Mouse (Mus musculus) midbrain, embryonic 10.5 days (tissue): Measurements from ENCODE around the gene Tmc4. TPM values are rescaled to one million over a fixed set of nuclear protein-coding genes. Genes with fewer than 3 reads are reported as not detected.
A peak's percentile ranks its signal among the peaks of the same experiment; 100 is the strongest.

Experiments used
- DNase-seq: peaks from one replicate; pipeline ENCODE4 v3.0.0-alpha.2; 2017; ENCODE audit warnings: low spot score
- H3K27ac ChIP-seq: fragments of 300-500 bp; sonication (generic); replicated peaks from 2 replicates; pipeline ENCODE4 v1.5.1; 2016; ENCODE audit warnings: mild to moderate bottlenecking
- H3K27me3 ChIP-seq: fragments of 300-500 bp; sonication (generic); 2 replicates; pipeline ENCODE4 v1.6.1; 2016; ENCODE audit warnings: low read depth, mild to moderate bottlenecking; ENCODE audit not compliant: poor library complexity, severe bottlenecking
- H3K36me3 ChIP-seq: fragments of 300-500 bp; sonication (generic); 2 replicates; pipeline ENCODE4 v1.6.1; 2016; ENCODE audit warnings: mild to moderate bottlenecking, moderate library complexity
- H3K4me1 ChIP-seq: fragments of 300-500 bp; sonication (generic); 2 replicates; pipeline ENCODE4 v1.6.1; 2016
- H3K4me3 ChIP-seq: fragments of 300-500 bp; sonication (generic); 2 replicates; pipeline ENCODE4 v1.5.1; 2016; ENCODE audit warnings: mild to moderate bottlenecking, moderate library complexity
- H3K9me3 ChIP-seq: fragments of 300-500 bp; sonication (generic); replicated peaks from 2 replicates; pipeline ENCODE4 v1.6.1; 2016; ENCODE audit warnings: mild to moderate bottlenecking
- WGBS: fragments of 180-500 bp; shearing (Covaris S2); methylation state at CpG from one replicate; pipeline ENCODE4 v1.1.7; 2016; 5-methylcytosine and 5-hydroxymethylcytosine counted together
- polyA plus RNA-seq: library from polyadenylated mRNA; unstranded; fragments of >200 nt; fragmentation: Nextera tagmentation; extraction: Ambion mirVana; gene quantifications from 2 replicates; pipeline ENCODE4 v1.2.1, GENCODE M21; 2016

Tmc4 gene
- polyA plus RNA-seq, 1 experiment from 2014 or later = 3.1 TPM

GRCm38 (mm10) chr7:3646188-3646587, 31.2 kb downstream of the Tmc4 start:
- 0 out of 2 replicates have a peak, but pooled peaks cover 6% of the 10 kb centered on the region for H3K27me3 ChIP-seq
- H3K4me3 ChIP-seq = peak overlapping the region; percentile 100
- 0 out of 2 replicates have a peak, but pooled peaks cover 3% of the 10 kb centered on the region for H3K9me3 ChIP-seq
- H3K4me1 ChIP-seq = peaks cover 40% of the 10 kb centered on the region
- DNase-seq = no peak
- peak overlapping the region; percentile 97 for H3K27ac ChIP-seq
- WGBS = 32% methylated on average over 9 of the region's 9 CpGs
- peaks cover 54% of the 10 kb centered on the region for H3K36me3 ChIP-seq

DNA sequence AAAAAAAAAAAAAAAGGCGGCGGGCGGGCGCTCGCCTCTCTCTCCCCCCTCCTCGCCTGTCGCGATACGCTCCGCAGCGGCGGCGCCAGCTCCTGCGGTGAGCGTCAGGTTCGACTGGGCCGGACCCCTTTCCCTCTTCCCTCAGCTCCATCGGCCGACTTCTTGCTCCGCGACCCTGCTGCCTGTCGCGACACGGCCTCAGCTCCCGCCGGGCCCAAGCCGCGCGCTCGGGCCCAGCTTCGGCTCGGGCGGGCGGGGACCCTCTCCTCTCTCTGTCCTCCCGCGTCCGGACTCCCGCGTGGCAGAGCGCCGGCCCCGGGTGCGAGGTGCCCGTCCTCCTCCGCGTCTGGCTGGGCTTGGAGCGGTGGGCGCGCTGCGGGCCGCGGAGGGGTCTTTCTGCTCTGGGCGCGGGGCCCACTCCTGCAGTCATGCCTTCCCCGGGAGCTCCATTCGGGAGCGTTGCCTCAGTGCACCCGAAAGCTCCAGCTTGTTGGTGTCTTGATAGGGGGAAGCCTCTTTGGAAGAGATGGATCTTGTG, 31.8 kb downstream of the Tmc4 start:
- Histone ChIP-seq H3K9me3 (0 out of 2 replicates have a peak, but pooled peaks cover 3% of the 10 kb centered on the region), H3K27ac (peak overlapping the region; percentile 97), H3K4me1 (peaks cover 40% of the 10 kb centered on the region), H3K4me3 (peak overlapping the region; percentile 100), H3K36me3 (peaks cover 54% of the 10 kb centered on the region), H3K27me3 (0 out of 2 replicates have a peak, but pooled peaks cover 6% of the 10 kb centered on the region)
- WGBS = under 1% methylated on average over 56 of the region's 58 CpGs
- DNase-seq = no peak

DNA sequence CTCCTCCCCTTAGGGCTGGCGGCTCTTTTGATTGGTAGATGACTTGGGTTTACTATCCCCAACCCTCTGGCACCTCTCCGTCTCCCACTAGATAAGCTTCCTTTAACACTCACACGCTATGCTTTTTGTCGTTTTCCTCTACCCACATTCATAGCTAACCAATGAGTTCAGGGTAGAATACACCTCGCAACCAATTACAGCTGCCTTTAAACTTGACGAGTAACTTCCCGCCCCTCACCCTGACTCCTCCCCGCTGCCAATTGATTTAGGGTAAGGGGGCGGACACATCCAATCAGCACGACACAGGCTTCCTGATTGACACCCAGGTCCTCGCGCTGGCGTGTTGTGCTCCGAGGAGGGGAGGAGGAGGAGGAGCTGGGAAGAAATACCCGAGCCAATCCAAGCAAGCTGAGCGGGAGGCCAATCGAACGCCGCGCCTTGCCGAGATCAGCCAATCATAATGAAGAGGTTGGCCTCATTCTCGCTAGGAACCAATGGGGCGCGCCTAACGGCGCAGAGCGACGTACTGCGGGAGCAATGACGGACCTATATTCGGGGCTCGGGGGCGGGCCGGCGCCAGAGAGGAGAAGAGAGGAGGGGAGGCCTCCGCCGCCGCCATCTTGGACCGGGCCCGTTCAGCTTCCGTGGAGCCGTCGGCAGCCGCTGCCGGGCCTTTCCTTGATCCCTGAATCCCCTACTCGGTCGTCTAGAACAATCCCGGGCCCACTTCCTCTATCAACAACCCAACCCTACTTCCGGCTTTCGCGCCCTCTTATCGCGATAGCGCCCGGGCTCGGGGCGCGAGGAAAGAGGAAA, 32.5 kb downstream of the Tmc4 start, which contains the start of gene Cnot3:
Gene Cnot3 (plus strand): TSS at position 597 of the 816 bp plus-strand sequence.
- DNase-seq = peak; percentile 98
- H3K4me3 ChIP-seq = peak within 1 kb of the TSS; percentile 100
- peaks cover 54% of the 10 kb centered on the region for H3K36me3 ChIP-seq
- peaks cover 40% of the 10 kb centered on the region for H3K4me1 ChIP-seq
- under 1% methylated on average over 58 of the region's 58 CpGs for WGBS
- 0 out of 2 replicates have a peak, but pooled peaks cover 3% of the 10 kb centered on the region for H3K9me3 ChIP-seq
- peak within 1 kb of the TSS; percentile 97 for H3K27ac ChIP-seq
- H3K27me3 ChIP-seq = 0 out of 2 replicates have a peak, but pooled peaks cover 6% of the 10 kb centered on the region

- Histone ChIP-seq H3K9me3 (0 out of 2 replicates have a peak, but pooled peaks cover 3% of the 10 kb centered on the region), H3K4me1 (peaks cover 40% of the 10 kb centered on the region), H3K4me3 (peak overlapping the region; percentile 100), H3K27me3 (0 out of 2 replicates have a peak, but pooled peaks cover 6% of the 10 kb centered on the region), H3K27ac (peak overlapping the region; percentile 97), H3K36me3 (peaks cover 56% of the 10 kb centered on the region)
- WGBS = under 1% methylated on average over 11 of the region's 11 CpGs
- DNase-seq = no peak
These were observed 33.0 kb downstream of the Tmc4 start for GRCm38 (mm10) chr7:3644348-3644671.

- 27% methylated on average over 9 of the region's 9 CpGs for WGBS
- Histone ChIP-seq H3K4me1 (peaks cover 37% of the 10 kb centered on the region), H3K27ac (peak overlapping the region; percentile 97; the same call in 1 of the 2 replicates), H3K36me3 (peaks cover 57% of the 10 kb centered on the region), H3K4me3 (peak overlapping the region; percentile 100), H3K9me3 (0 out of 2 replicates have a peak, but pooled peaks cover 3% of the 10 kb centered on the region), H3K27me3 (0 out of 2 replicates have a peak, but pooled peaks cover 6% of the 10 kb centered on the region)
- DNase-seq = no peak
These were observed 33.5 kb downstream of the Tmc4 start for GRCm38 (mm10) chr7:3643843-3644242.

- DNase-seq = no peak
- Histone ChIP-seq H3K27me3 (0 out of 2 replicates have a peak, but pooled peaks cover 6% of the 10 kb centered on the region), H3K9me3 (0 out of 2 replicates have a peak, but pooled peaks cover 3% of the 10 kb centered on the region), H3K4me1 (peaks cover 32% of the 10 kb centered on the region), H3K36me3 (peaks cover 57% of the 10 kb centered on the region), H3K27ac (no peak overlapping the region), H3K4me3 (peak overlapping the region; percentile 100; the same call in 1 of the 2 replicates)
- WGBS = 71% methylated on average over 5 of the region's 5 CpGs
These were observed 33.9 kb downstream of the Tmc4 start for GRCm38 (mm10) chr7:3643412-3643811.

- Histone ChIP-seq H3K27me3 (no peaks in the 10 kb centered on the region), H3K4me1 (peaks cover 21% of the 10 kb centered on the region), H3K9me3 (no peaks in the 10 kb centered on the region), H3K27ac (peak overlapping the region; percentile 86), H3K4me3 (peak overlapping the region; percentile 78), H3K36me3 (peaks cover 56% of the 10 kb centered on the region)
- 63% methylated on average over 3 of the region's 3 CpGs for WGBS
- no peak for DNase-seq
These were observed 46.9 kb downstream of the Tmc4 start for GRCm38 (mm10) chr7:3630478-3630815.

DNA sequence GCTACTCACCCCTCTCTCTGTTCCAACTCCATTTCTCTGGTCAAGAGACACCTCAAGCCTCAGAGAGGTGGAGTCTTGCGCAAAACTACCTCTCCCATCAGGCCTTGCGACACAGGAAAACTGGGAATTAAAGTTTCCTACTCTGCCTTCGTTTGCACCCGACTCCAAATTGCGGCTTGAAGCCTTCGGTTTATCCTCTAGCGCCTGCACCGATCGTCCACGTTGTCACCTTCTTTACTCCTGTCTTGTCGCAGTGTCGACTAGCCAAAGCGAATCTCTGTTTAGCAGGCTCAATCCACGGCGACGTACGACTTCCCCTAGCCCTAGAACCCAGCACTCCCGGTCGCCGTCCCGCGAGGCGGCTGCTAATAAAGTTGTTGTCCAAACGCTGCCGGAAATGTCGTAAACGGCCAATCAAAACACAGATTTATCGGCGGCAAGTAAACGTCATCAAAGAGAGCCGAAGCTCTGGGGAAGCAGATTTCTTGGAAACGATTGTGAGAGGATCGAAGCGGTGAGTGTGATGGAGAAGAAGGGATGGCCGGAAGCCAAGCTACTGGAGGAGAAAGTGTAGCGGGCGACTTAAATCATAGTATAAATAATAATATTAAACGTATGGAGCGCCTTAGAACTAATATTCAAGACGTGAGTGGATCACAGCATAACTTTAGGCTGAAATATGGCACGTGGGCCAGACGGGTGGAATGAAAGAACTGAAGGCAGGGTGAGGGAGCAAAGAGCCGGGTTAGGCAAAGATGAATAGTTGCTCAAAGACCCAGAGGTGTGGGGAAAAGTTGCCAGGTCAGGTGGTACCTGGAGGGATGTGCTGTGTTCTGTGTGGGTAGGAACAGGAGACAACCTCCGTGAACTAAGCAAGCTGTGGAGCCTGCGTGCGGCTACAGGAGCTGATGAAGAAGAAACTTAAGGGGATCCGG, 47.5 kb downstream of the Tmc4 start, which contains the start of the genes Tfpt and Prpf31:
Gene Tfpt (minus strand): TSS at position 387 of the 935 bp plus-strand sequence.
Gene Prpf31 (plus strand): TSS at position 443 of the 935 bp plus-strand sequence.
- no peaks in the 10 kb centered on the region for H3K27me3 ChIP-seq
- 2% methylated on average over 47 of the region's 47 CpGs for WGBS
- H3K9me3 ChIP-seq = no peaks in the 10 kb centered on the region
- peaks cover 56% of the 10 kb centered on the region for H3K36me3 ChIP-seq
- peak within 1 kb of the TSS; percentile 86 for H3K27ac ChIP-seq
- peak within 1 kb of the TSS; percentile 78 for H3K4me3 ChIP-seq
- peak; percentile 94 for DNase-seq
- H3K4me1 ChIP-seq = peaks cover 21% of the 10 kb centered on the region

DNA sequence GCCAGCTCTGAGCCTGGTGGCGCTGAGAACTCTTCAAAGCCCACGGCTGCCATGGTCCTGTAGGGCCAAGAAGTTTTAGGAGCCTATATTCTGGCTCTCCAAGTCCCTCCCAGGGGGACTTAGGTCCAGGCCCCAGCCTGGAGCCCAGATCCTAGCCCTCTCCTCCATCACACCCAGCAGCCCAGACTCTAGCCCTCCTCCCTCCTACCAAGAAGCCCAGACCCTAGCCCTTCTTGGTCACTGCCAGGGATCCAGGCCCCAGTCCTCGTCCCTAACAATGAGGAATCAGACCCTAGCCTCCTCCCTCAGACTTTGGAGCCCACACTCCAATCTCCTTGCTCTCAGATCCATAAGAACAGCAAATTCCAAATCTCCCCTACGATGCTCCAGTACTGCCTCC, 48.3 kb downstream of the Tmc4 start:
- Histone ChIP-seq H3K36me3 (peaks cover 56% of the 10 kb centered on the region), H3K4me1 (peaks cover 21% of the 10 kb centered on the region), H3K27me3 (no peaks in the 10 kb centered on the region), H3K4me3 (peak overlapping the region; percentile 78), H3K27ac (peak overlapping the region; percentile 86), H3K9me3 (no peaks in the 10 kb centered on the region)
- no peak for DNase-seq
- WGBS = 42% methylated on average over 4 of the region's 4 CpGs

- H3K27me3 ChIP-seq = no peaks in the 10 kb centered on the region
- H3K9me3 ChIP-seq = no peaks in the 10 kb centered on the region
- H3K27ac ChIP-seq = peak within 1 kb of the TSS; percentile 86
- WGBS = 2% methylated on average over 32 of the region's 32 CpGs
- peaks cover 6% of the 10 kb centered on the region for H3K4me1 ChIP-seq
- H3K36me3 ChIP-seq = peaks cover 35% of the 10 kb centered on the region
- peak within 1 kb of the TSS; percentile 87 for H3K4me3 ChIP-seq
- DNase-seq = peak; percentile 86
These were observed 59.9 kb downstream of the Tmc4 start, which contains the start of gene Ndufa3 for GRCm38 (mm10) chr7:3617242-3617995. Gene Ndufa3 (plus strand): TSS chr7:3617373.

DNA sequence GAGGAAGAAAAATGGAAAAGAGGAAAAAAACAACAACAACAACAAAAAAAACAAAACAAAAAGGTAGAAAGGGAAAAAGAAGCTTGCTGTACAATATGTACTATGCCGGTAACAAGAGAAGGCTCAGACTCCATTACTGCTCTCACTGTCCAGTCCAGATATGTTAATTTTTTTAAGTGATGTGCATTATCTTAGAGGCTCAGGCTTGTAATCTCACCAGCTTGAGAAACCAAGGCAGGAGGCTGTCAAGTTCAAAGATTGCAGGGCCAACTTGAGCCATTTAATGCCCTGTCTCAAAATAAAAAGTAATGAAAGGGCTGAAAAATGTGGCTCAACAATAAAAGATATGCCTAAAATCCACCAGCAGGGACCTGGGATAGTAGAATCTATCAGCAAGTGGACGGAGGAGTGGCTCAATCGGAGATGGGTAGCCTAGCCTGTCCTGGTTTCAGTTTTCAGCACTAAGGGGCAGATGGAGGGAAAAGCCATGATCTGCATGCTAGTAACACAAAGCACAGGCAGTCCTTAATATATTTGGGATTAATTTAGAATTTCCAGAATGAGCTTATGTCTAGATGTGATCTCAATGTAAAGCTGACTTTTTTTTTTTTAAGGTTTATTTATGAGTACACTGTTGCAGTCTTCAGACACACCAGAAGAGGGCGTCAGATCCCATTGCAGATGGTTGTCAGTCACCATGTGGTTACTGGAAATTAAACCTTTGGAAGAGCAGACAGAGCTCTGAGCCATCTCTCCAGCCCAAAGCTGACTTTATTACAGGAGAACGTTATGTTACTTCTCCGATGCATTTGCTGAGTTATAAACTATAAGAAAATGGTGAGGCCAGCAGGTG, 60.7 kb downstream of the Tmc4 start:
- Histone ChIP-seq H3K4me3 (peak overlapping the region; percentile 87), H3K4me1 (peaks cover 6% of the 10 kb centered on the region), H3K9me3 (no peaks in the 10 kb centered on the region), H3K27ac (no peak overlapping the region), H3K27me3 (no peaks in the 10 kb centered on the region), H3K36me3 (peaks cover 27% of the 10 kb centered on the region)
- DNase-seq = no peak
- 44% methylated on average over 6 of the region's 6 CpGs for WGBS
